Mouse (Mus musculus) stomach, embryonic 16.5 days (tissue): ENCODE data around the gene Tesc. TPM values are rescaled to one million over a fixed set of nuclear protein-coding genes. Genes with fewer than 3 reads are reported as not detected.

Source experiments
- ATAC-seq: fragments of 200-750 bp; cut with Nextera tagmentation; 2 replicates; pipeline ENCODE4 v1.8.0; 2017; ENCODE audit warnings: moderate number of reproducible peaks, moderate TSS enrichment; ENCODE audit not compliant: insufficient read depth, low FRiP score
- H3K27ac ChIP-seq: fragments of 300-500 bp; sonication (generic); 2 replicates; pipeline ENCODE4 v1.5.1; 2014; ENCODE audit warnings: low read length
- H3K27me3 ChIP-seq: fragments of 300-500 bp; sonication (generic); 2 replicates; pipeline ENCODE4 v1.6.1; 2014; ENCODE audit warnings: low read length, control low read depth, mixed read lengths; ENCODE audit not compliant: control insufficient read depth, insufficient read depth
- H3K36me3 ChIP-seq: fragments of 300-500 bp; sonication (generic); 2 replicates; pipeline ENCODE4 v1.6.1; 2014; ENCODE audit warnings: low read length; ENCODE audit not compliant: control insufficient read depth, insufficient read depth
- H3K4me1 ChIP-seq: fragments of 300-500 bp; sonication (generic); 2 replicates; pipeline ENCODE4 v1.6.1; 2014; ENCODE audit warnings: low read length, control low read depth, mixed read lengths; ENCODE audit not compliant: control insufficient read depth, insufficient read depth
- H3K4me2 ChIP-seq: fragments of 300-500 bp; sonication (generic); 2 replicates; pipeline ENCODE4 v1.6.1; 2014; ENCODE audit warnings: low read depth, low read length, mixed read lengths
- H3K4me3 ChIP-seq: fragments of 300-500 bp; sonication (generic); replicated peaks from 2 replicates; pipeline ENCODE4 v1.5.1; 2014; ENCODE audit warnings: mild to moderate bottlenecking, low read length
- H3K9ac ChIP-seq: fragments of 300-500 bp; sonication (generic); 2 replicates; pipeline ENCODE4 v1.6.1; 2014; ENCODE audit warnings: low read length
- H3K9me3 ChIP-seq: fragments of 300-500 bp; sonication (generic); replicated peaks from 2 replicates; pipeline ENCODE4 v1.6.1; 2016; ENCODE audit warnings: low read length, control low read depth; ENCODE audit not compliant: control insufficient read depth
- WGBS: fragments of 180-500 bp; shearing (Covaris S2); extraction: QIAGEN DNeasy Blood & Tissue Kit; methylation state at CpG from one replicate; pipeline ENCODE4 v1.1.7; 2014; 5-methylcytosine and 5-hydroxymethylcytosine counted together
- polyA plus RNA-seq: library from polyadenylated mRNA; unstranded; fragments of >200 nt; fragmentation: Nextera tagmentation; extraction: Ambion mirVana; gene quantifications from 2 replicates; pipeline ENCODE4 v1.2.1, GENCODE M21; 2015

Gene Tesc
- polyA plus RNA-seq, 1 experiment from 2014 or later: 26.1 TPM

- ATAC-seq: no peak
- Histone ChIP-seq H3K9me3 (no peaks in the 10 kb centered on the region), H3K27me3 (no peaks in the 10 kb centered on the region), H3K9ac (no peak overlapping the region), H3K36me3 (peaks cover 30% of the 10 kb centered on the region), H3K4me3 (no peak overlapping the region), H3K4me1 (no peaks in the 10 kb centered on the region), H3K4me2 (no peak overlapping the region), H3K27ac (no peak overlapping the region)
- 87% methylated on average over 3 of the region's 3 CpGs for WGBS
Observed at GRCm38 (mm10) chr5:117990957-117991356, 36.6 kb upstream of the Tesc start.

- ATAC-seq: no peak
- H3K36me3 ChIP-seq: peaks cover 20% of the 10 kb centered on the region
Observed at GRCm38 (mm10) chr5:117993550-117993949, 34.0 kb upstream of the Tesc start.

GRCm38 (mm10) chr5:117995372-117995901 is 32.1 kb upstream of the Tesc start:
- no peak for ATAC-seq
- WGBS: 78% methylated on average over 8 of the region's 8 CpGs
- Histone ChIP-seq H3K9ac (no peak overlapping the region), H3K36me3 (peaks cover 15% of the 10 kb centered on the region), H3K4me2 (no peak overlapping the region), H3K4me3 (no peak overlapping the region), H3K27ac (no peak overlapping the region), H3K4me1 (peaks cover 7% of the 10 kb centered on the region; the same call in 1 of the 2 replicates), H3K27me3 (no peaks in the 10 kb centered on the region), H3K9me3 (no peaks in the 10 kb centered on the region)

More at GRCm38 (mm10) chr5:117993550-117993949, 34.0 kb upstream of the Tesc start:
- WGBS: 89% methylated on average over 6 of the region's 6 CpGs
- no peak overlapping the region for H3K9ac ChIP-seq
- no peak overlapping the region for H3K27ac ChIP-seq
- peaks cover 7% of the 10 kb centered on the region; the same call in 1 of the 2 replicates for H3K4me1 ChIP-seq
- no peak overlapping the region for H3K4me2 ChIP-seq
- no peaks in the 10 kb centered on the region for H3K9me3 ChIP-seq
- no peaks in the 10 kb centered on the region for H3K27me3 ChIP-seq
- no peak overlapping the region for H3K4me3 ChIP-seq

- 76% methylated on average over 6 of the region's 6 CpGs for WGBS
- Histone ChIP-seq H3K9ac (no peak overlapping the region), H3K36me3 (peaks cover 15% of the 10 kb centered on the region; the same call in 1 of the 2 replicates), H3K4me3 (no peak overlapping the region), H3K4me1 (peaks cover 7% of the 10 kb centered on the region; the same call in 1 of the 2 replicates), H3K9me3 (no peaks in the 10 kb centered on the region), H3K27ac (no peak overlapping the region), H3K4me2 (no peak overlapping the region), H3K27me3 (no peaks in the 10 kb centered on the region)
- ATAC-seq: no peak
Observed at GRCm38 (mm10) chr5:117995911-117996310, 31.6 kb upstream of the Tesc start.

- Histone ChIP-seq H3K9ac (no peak overlapping the region), H3K27ac (no peak overlapping the region), H3K36me3 (peaks cover 15% of the 10 kb centered on the region), H3K4me2 (no peak overlapping the region), H3K4me1 (peaks cover 7% of the 10 kb centered on the region; the same call in 1 of the 2 replicates), H3K27me3 (no peaks in the 10 kb centered on the region), H3K9me3 (no peaks in the 10 kb centered on the region), H3K4me3 (no peak overlapping the region)
- no peak for ATAC-seq
- 65% methylated on average over 6 of the region's 6 CpGs for WGBS
Observed at GRCm38 (mm10) chr5:117996581-117996980, 31.0 kb upstream of the Tesc start.

GRCm38 (mm10) chr5:117997434-117997970 is 30.0 kb upstream of the Tesc start:
- Histone ChIP-seq H3K27ac (no peak overlapping the region), H3K9ac (no peak overlapping the region), H3K4me3 (no peak overlapping the region), H3K4me2 (no peak overlapping the region), H3K4me1 (peaks cover 7% of the 10 kb centered on the region; the same call in 1 of the 2 replicates), H3K9me3 (no peaks in the 10 kb centered on the region), H3K27me3 (no peaks in the 10 kb centered on the region), H3K36me3 (peaks cover 17% of the 10 kb centered on the region)
- ATAC-seq: peak; percentile 67
- 61% methylated on average over 10 of the region's 10 CpGs for WGBS

GRCm38 (mm10) chr5:117999061-117999460 is 28.5 kb upstream of the Tesc start:
- WGBS: 77% methylated on average over 7 of the region's 7 CpGs
- H3K4me2 ChIP-seq: no peak overlapping the region
- H3K27me3 ChIP-seq: no peaks in the 10 kb centered on the region
- no peaks in the 10 kb centered on the region for H3K9me3 ChIP-seq
- H3K9ac ChIP-seq: no peak overlapping the region
- no peak overlapping the region for H3K27ac ChIP-seq
- H3K4me1 ChIP-seq: peaks cover 7% of the 10 kb centered on the region; the same call in 1 of the 2 replicates
- H3K4me3 ChIP-seq: no peak overlapping the region
- H3K36me3 ChIP-seq: peaks cover 12% of the 10 kb centered on the region
- ATAC-seq: no peak

GRCm38 (mm10) chr5:117999584-117999983 is 28.0 kb upstream of the Tesc start:
- Histone ChIP-seq H3K4me2 (no peak overlapping the region), H3K4me1 (peaks cover 7% of the 10 kb centered on the region; the same call in 1 of the 2 replicates), H3K27me3 (no peaks in the 10 kb centered on the region), H3K4me3 (no peak overlapping the region), H3K9me3 (no peaks in the 10 kb centered on the region), H3K9ac (no peak overlapping the region), H3K36me3 (peaks cover 12% of the 10 kb centered on the region), H3K27ac (no peak overlapping the region)
- no peak for ATAC-seq
- 71% methylated on average over 11 of the region's 11 CpGs for WGBS

GRCm38 (mm10) chr5:118002059-118002458 is 25.5 kb upstream of the Tesc start:
- no peaks in the 10 kb centered on the region for H3K27me3 ChIP-seq
- H3K4me1 ChIP-seq: 0 out of 2 replicates have a peak, but pooled peaks cover 1% of the 10 kb centered on the region
- H3K9ac ChIP-seq: no peak overlapping the region
- no peak for ATAC-seq
- H3K4me2 ChIP-seq: no peak overlapping the region
- no peak overlapping the region for H3K27ac ChIP-seq
- no peaks in the 10 kb centered on the region for H3K9me3 ChIP-seq
- no peak overlapping the region for H3K4me3 ChIP-seq
- H3K36me3 ChIP-seq: peaks cover 12% of the 10 kb centered on the region
- WGBS: 39% methylated on average over 9 of the region's 9 CpGs
